In genomic region chr11:121118106-121118505, GRCm38 (mm10) we compare ENCODE assay signal across 1 mouse cellular context.
A peak's percentile ranks its signal among the peaks of the same experiment; 100 is the strongest.
TF ChIP-seq lines count a peak whose summit lies in the region.

No protein-coding gene starts in this region.

TF ChIP-seq in MEL, 35 proteins besides CTCF, POLR2A, EP300 and RAD21:
- no peak for TF ChIP-seq CHD1 (IDR thresholded peaks at IDR 0.05; ENCODE audit: low read depth, low read length)
- TF ChIP-seq SIN3A (IDR thresholded peaks at IDR 0.05; ENCODE audit: low read length) = no peak; the same call in 1 of the 2 replicates
- TF ChIP-seq HCFC1 (IDR thresholded peaks at IDR 0.05; ENCODE audit: low read depth, low read length) = peak; percentile 73
- peak; percentile 82; the same call in 1 of the 2 replicates for TF ChIP-seq MAFK (IDR thresholded peaks at IDR 0.05; ENCODE audit: borderline replicate concordance, low read depth, low read length)
- TF ChIP-seq MYB (IDR thresholded peaks at IDR 0.05; ENCODE audit: low read depth, low read length) = no peak
- no peak for TF ChIP-seq RCOR1 (IDR thresholded peaks at IDR 0.05; ENCODE audit: low read depth, low read length)
- peak; percentile 88 for TF ChIP-seq GABPA (IDR thresholded peaks at IDR 0.05; ENCODE audit: low read depth, low read length)
- TF ChIP-seq UBTF (IDR thresholded peaks at IDR 0.05; ENCODE audit: borderline replicate concordance, insufficient read depth, low read depth, low read length) = no peak
- no peak for TF ChIP-seq USF2 (IDR thresholded peaks at IDR 0.05; ENCODE audit: borderline replicate concordance in 1 of 2, insufficient read depth in 1 of 2, low read depth in 1 of 2, low read length in 2 of 2)
- no peak for TF ChIP-seq TAL1 (IDR thresholded peaks at IDR 0.05; ENCODE audit: low read length)
- TF ChIP-seq SMC3 (IDR thresholded peaks at IDR 0.05; ENCODE audit: low read depth, low read length) = no peak
- no peak for TF ChIP-seq JUND (IDR thresholded peaks at IDR 0.05; ENCODE audit: low read depth, low read length)
- TF ChIP-seq MEF2A (IDR thresholded peaks at IDR 0.05; ENCODE audit: extremely low read depth, insufficient replicate concordance, low read depth, low read length, poor library complexity, severe bottlenecking) = no peak
- TF ChIP-seq NRF1 (IDR thresholded peaks at IDR 0.05; ENCODE audit: insufficient read depth, low read depth, low read length, poor library complexity, severe bottlenecking) = peak; percentile 81
- TF ChIP-seq ETS1 (IDR thresholded peaks at IDR 0.05; ENCODE audit: low read depth, low read length) = no peak
- no peak for TF ChIP-seq POLR2AphosphoS5 (IDR thresholded peaks at IDR 0.05; ENCODE audit: borderline replicate concordance, low read depth, low read length)
- no peak for TF ChIP-seq ZNF384 (IDR thresholded peaks at IDR 0.05; ENCODE audit: low read depth, low read length)
- TF ChIP-seq USF1 (IDR thresholded peaks at IDR 0.05; ENCODE audit: low read depth, low read length) = no peak
- TF ChIP-seq ZMIZ1 (IDR thresholded peaks at IDR 0.05; ENCODE audit: low read depth, low read length) = peak; percentile 71; the same call in 1 of the 2 replicates
- TF ChIP-seq ZKSCAN1 (IDR thresholded peaks at IDR 0.05; ENCODE audit: low read depth, low read length) = no peak
- TF ChIP-seq TBP (IDR thresholded peaks at IDR 0.05; ENCODE audit: low read depth, low read length) = peak; percentile 97
- no peak for TF ChIP-seq BHLHE40 (IDR thresholded peaks at IDR 0.05; ENCODE audit: borderline replicate concordance, low read depth, low read length)
- no peak for TF ChIP-seq KAT2A (conservative IDR thresholded peaks at IDR 0.05; ENCODE audit: low read depth, low read length)
- TF ChIP-seq GATA1 (IDR thresholded peaks at IDR 0.05; ENCODE audit: low read depth, low read length) = no peak
- TF ChIP-seq NELFE (IDR thresholded peaks at IDR 0.05; ENCODE audit: low read depth, low read length) = peak; percentile 83
- TF ChIP-seq MYC (IDR thresholded peaks at IDR 0.05; ENCODE audit: low read depth, low read length) = peak; percentile 84
- TF ChIP-seq E2F4 (IDR thresholded peaks at IDR 0.05; ENCODE audit: borderline replicate concordance, low read depth, low read length) = no peak
- peak; percentile 37; the same call in 1 of the 2 replicates for TF ChIP-seq MXI1 (IDR thresholded peaks at IDR 0.05; ENCODE audit: low read depth, low read length)
- peak; percentile 82 for TF ChIP-seq MAX (IDR thresholded peaks at IDR 0.05; ENCODE audit: low read length)
- TF ChIP-seq MAZ (IDR thresholded peaks at IDR 0.05; ENCODE audit: low read depth, low read length) = peak; percentile 70; the same call in 1 of the 2 replicates
- TF ChIP-seq TCF12 (IDR thresholded peaks at IDR 0.05; ENCODE audit: low read depth, low read length) = no peak
- no peak for TF ChIP-seq ZC3H11A (IDR thresholded peaks at IDR 0.05; ENCODE audit: low read depth, low read length)
- TF ChIP-seq POLR2AphosphoS2 (IDR thresholded peaks at IDR 0.05; ENCODE audit: low read length) = peak; percentile 74
- TF ChIP-seq ELF1 (IDR thresholded peaks at IDR 0.05; ENCODE audit: low read depth, low read length) = peak; percentile 77
- no peak for TF ChIP-seq CHD2 (IDR thresholded peaks at IDR 0.05; ENCODE audit: low read length)
